Mouse (Mus musculus) urinary bladder, postnatal 4 days (tissue): ENCODE results near the gene Lrr1.
A peak's percentile ranks its signal among the peaks of the same experiment; 100 is the strongest.
"Not testable (repeated sequence)": the region's sequence is repeated elsewhere in the genome, so short reads cannot be mapped to it uniquely, and the experiment has no call there.

Source experiments
- DNase-seq, 2 experiments: peaks; one replicate each; pipeline ENCODE4 v3.0.0; 2021 to 2022; ENCODE audit warnings: low spot score in 2 of 2

Lrr1 gene

DNA sequence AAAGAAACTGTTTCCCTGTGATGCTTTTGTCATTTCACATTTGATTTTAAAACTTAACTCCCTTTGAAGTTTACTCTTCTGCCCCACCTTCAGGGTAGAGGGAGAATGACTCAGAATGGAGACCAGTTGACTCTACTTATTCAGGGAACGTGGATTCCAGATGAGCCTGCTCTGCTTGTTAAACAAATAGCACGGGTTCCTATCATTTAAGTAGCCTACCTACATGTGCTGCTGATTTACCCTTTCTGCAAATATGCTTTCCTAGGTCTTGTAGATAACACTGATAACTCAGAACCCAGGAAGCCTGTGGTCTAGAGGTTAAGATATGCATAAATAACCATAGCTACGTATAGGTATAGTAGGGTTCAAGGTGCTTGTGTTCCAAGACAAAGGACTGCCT lies 3.7 kb upstream of the Lrr1 start:
- no peak for DNase-seq

DNA sequence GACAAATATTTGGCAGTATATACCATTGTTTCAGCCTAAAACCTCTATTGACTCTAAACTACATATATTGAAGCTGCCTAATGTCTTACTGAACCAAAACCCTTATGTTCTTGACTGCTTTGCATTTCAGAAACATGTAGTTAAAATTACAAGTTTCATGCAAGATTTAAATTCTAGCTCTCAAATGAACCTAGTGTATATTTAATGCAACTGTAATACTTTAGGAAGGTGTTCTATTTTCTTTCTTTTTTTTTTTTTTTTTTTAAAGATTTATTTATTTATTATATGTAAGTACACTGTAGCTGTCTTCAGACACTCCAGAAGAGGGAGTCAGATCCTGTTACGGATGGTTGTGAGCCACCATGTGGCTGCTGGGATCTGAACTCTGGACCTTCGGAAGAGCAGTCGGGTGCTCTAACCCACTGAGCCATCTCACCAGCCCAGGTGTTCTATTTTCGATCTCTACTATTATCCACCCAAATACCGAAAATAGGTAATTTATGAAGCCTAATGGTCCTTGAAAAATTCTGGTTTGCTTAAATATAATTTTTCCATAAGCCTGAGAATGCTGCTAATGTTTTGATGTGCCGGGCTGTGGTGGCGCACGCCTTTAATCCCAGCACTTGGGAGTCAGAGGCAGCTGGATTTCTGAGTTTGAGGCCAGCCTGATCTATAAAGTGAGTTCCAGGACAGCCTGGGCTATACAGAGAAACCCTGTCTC lies 1.6 kb upstream of the Lrr1 start:
- not testable (repeated sequence) for DNase-seq

DNA sequence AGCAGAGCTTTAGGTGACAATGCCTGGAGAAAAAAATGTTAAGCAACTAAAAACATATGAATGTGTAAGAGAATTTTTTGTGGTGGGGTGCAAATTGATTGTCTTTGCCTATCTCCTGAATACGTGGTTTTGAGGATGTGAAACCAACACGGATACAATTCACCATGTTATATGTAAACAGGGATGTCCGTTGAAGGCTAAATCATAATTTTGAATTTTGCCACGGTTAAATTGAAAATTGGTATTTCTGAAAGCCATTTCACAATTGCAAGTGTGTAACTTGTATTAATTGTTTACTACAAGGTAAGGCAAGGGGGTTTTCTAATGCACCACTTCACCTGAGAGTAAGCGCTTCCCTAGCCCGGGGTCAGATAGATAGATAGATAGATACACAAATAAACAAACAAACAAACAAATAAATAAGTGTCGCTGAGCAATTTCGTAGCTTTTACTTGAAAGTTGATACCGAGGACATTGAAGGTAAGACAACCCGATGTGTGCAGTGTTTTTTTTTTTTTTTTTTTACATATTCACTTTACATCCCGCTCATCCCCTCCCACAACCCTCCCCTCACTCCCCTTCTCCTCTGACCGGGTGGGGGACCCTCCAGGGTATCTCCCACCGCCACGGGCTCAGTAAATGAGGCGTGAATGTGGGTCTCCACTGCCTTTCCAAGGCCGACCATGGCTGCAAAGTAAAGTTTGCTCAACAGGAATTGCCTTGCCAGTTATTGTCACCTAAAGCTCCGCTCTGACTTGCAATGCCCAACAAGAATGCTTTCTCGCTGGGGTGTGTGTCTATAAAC lies 756 bp upstream of the Lrr1 start:
- DNase-seq, result no peak

DNA sequence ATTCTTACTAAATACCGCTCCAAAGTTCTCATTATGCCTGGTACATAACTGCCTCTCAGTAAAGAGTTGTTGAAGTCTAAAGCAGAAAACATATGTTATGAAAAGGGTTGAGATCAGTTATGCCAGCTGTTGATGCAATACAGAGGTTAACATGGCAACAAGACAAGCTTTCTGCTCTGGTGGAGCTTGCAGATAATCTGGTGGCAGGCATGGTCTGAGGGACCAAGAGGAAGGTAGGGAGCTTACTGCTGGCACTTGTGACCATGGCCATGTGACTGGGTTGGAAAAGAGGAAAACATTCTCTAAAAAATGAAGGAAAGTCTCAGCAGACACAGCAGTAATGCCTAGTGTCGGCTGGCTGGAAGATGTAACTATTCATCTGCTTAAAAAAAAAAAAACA lies 2.7 kb downstream of the Lrr1 start:
- no peak for DNase-seq

DNA sequence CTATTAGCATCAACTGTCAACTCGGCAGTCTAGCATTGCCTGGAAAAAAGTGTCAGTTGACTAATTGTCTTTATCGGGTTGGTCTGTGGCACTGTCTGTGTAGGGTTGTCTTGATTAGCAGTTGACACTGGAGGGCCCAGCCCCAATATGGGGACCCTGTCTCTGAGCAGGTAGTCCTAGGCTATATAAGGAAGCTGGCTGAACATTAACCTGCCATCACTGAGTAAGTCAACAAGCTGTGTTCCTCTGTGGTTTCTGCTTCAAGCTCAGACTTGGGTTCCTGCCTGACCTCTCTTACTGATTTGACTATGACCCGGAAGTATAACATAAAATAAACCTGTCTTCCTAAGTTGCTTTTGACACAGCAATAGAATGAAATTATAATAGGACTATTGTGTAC lies 7.4 kb downstream of the Lrr1 start:
- no peak for DNase-seq

DNA sequence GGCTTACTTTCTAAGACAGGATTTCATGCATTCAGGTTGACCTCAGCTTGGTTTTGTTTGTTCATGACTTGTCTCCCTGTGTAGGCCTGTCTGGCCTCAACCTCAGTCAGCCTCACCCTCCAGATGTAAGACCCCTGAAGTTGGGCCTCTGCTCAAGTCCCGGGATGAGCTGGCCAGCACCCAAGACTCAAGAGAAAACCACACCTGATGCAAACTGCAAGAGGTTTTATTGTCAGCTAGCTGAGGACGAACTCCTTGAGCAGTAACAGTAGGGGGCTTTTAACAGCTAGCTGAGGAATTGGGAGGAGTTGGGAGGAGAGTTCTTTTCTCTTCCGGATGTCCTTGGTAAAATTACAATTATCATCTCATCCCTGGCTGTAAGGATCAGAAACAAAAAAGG lies 8.9 kb downstream of the Lrr1 start:
- DNase-seq, result no peak

DNA sequence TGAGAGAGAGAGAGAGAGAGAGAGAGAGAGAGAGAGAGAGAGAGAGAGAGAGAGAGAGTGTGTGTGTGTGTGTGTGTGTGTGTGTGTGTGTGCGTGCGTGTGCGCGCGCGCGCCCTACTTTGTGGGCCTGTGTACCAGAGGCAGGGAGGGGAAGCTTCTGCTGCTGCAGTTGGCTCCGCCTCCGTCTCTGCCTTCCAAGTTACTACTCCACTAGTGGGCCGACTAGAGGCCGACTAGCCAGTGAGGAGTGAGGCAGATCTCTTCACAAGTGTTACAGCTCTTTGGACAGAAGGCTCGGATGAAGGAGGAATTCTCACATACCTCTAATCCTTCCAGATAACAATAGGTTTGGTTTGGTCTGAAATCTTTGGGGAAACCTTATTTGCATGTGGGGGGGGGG lies 10.8 kb downstream of the Lrr1 start:
- no peak for DNase-seq

DNA sequence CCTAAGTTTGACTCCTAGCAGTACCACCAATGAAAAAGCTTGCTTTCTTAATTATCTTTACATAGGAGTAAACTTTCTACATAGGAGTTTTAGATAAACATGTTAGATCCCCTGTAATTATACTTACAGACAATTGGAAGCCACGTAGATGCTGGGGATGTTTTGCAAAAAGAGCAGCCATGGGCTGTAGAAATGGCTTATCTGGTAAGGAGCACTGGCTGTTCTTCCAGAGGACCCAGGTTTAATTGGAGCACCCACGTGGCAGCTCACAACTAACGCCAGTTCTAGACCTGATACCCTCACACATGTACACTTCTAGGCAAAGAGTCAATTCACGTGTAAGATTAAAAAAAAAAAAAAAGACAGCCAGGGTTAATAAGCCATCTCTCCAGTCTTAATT lies 13.2 kb downstream of the Lrr1 start:
- no peak for DNase-seq

DNA sequence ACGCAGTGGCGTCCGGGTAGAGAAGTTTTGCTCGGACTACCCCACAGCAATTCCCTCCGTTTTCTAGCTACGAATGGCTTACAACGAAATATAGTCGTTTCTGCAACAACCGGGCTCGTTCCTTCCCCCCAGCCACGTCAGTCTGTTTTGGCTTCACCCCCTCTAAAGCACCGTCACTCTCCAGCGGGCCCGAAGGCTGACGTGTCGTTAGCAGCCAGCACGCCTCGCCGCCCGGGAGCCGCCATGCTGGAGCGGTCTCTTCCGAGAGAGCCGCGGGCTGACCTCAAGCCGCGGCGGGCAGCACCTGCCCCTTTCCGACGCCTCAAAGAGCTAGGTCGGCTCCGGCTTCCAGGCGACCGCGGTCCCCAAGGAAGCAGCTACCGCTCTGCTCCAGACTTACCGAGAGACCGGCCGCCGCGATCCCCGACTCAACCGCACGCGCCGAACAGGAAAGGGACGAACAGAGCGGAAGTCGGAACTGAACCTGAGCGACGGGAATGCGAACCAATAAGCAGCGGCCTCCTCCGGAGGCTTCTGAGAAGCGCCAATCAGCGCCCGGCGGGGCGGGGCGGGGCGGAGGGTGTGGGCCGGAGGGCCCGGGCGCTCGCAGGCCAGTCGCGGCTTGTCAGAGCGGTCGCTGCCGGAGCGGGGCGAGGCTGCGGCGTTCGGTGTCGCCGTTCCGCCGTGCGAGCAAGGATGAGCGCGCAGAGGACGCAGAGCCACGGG lies 15.1 kb downstream of the Lrr1 start, which contains the start of the genes Rpl36al and Mgat2:
TSS of gene Rpl36al (minus strand) at position 501 of the 726 bp plus-strand sequence.
TSS of gene Mgat2 (plus strand) at position 575 of the 726 bp plus-strand sequence.
- peak; percentile 98 to 100 for DNase-seq

DNA sequence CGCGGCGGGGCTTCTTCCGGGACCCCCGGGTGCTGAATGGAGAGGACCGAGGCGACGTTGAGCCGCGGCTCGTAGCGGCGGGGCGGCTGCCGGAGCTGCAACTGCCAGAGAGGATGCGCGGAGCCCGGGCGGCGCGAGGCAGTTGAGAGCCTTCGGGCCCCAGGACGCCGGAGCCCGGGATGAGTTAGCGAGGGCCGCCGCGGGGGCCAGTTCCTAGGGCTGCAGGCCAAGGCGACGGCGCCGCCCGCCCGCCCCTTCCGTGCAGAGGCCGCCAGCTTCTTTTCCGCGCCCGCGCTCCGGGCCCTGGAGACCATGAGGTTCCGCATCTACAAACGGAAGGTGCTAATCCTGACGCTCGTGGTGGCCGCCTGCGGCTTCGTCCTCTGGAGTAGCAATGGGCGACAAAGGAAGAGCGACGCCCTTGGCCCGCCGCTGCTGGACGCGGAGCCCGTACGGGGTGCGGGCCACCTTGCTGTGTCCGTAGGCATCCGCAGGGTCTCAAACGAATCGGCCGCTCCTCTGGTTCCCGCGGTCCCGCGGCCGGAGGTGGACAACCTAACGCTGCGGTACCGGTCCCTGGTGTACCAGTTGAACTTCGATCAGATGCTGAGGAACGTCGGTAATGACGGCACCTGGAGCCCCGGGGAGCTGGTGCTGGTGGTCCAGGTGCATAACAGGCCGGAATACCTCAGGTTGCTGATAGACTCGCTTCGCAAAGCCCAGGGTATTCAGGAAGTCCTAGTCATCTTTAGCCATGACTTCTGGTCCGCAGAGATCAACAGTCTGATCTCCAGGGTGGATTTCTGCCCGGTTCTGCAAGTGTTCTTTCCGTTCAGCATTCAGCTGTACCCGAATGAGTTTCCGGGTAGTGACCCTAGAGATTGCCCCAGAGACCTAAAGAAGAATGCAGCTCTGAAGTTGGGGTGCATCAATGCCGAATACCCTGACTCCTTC lies 16.0 kb downstream of the Lrr1 start:
- peak; percentile 55 to 65 for DNase-seq

DNA sequence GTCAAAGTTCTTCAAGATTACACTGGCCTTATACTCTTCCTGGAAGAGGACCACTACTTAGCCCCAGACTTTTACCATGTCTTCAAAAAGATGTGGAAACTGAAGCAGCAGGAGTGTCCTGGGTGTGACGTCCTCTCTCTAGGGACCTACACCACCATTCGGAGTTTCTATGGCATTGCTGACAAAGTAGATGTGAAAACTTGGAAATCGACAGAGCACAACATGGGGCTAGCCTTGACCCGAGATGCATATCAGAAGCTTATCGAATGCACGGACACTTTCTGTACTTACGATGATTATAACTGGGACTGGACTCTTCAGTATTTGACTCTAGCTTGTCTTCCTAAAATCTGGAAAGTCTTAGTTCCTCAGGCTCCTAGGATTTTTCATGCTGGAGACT lies 16.8 kb downstream of the Lrr1 start:
- DNase-seq, result no peak

DNA sequence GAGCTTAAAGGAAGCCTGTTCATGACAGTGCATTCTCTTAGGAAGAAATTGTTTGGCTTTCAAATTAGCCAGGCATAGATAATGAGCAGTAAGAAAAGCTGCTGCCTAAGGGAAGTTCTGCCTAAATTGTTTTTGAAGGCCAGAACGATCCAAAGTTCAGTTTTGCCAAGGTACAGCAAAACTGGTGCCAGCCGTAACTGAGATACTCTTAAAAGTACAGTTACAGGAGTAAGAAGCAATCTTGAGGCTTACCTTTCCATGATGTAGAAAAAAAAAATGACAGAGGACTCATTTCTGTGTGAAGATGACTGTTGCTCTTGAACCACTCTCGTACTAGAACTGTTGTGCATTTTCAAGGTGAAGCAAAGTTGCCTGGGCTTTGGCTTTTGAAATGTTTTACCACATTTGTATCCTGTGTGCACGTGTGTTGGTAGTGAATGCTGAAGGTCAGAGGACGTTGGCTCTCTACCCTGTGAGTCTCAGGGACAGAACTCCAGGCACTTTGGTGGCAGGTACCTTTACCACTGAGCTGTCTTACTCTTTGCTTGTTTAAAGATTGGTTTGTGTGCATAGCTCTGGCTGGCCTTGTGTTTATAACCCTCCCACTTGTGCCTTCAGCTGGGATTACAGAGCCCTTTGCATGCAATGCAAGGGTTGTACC lies 18.3 kb downstream of the Lrr1 start:
- no peak for DNase-seq

DNA sequence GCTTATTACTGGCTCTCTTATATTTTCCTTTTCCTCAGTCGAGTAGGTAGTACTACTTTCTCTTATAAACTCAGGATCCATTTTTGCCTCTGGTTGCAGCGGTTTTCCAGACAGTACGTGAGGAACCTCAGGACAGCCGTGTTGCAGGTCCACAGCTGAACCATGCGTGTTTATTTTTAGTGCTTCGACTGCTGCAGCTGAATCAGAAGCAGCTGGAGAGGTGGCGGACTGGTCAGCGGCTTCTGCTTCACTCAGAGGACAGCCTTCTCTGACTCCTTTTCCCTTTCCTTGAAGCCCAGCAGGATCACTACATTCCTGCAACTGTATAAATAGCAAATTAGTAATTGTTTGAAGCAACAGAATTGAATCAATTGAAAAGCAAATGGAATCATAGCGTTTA lies 21.5 kb downstream of the Lrr1 start:
- DNase-seq, result peak in 1 of 2 experiments; percentile 22

DNA sequence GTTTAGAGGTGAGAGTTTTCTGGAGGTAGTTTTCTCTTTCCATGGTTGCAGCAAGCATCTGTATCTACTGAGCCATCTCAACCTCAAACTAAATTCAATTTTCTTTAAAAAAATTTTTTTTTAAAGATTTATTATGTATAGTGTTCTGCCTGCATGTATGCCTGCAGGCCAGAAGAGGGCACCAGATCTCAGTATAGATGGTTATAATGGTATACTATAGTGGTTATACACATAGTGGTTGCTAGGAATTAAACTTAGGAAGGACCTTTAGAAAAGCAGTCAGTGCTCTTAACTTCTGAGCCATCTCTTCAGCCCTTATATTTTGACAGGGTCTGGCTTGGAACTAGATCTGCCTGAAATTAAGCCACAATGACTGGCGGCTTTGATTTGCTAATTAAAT lies 21.9 kb downstream of the Lrr1 start:
- no peak for DNase-seq

DNA sequence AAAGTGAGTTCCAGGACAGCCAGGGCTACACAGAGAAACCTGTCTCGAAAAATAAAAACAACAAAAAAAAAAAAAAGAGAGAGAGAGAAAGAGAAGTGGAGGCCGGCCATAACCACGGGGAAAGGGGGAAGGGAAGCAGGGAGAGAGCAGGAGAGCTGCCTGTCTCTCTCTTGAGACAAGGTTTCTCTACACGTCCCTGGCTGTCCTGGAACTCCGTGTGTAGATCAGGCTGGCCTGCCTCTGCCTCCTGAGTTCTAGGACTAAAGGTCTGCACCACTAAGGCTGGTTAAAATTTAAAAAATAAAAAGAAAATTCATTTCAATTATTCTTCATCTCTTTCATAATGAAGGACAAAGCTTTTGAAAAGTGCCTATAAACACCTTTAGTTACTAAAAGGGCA lies 22.8 kb downstream of the Lrr1 start:
- peak in 1 of 2 experiments; percentile 19 for DNase-seq

DNA sequence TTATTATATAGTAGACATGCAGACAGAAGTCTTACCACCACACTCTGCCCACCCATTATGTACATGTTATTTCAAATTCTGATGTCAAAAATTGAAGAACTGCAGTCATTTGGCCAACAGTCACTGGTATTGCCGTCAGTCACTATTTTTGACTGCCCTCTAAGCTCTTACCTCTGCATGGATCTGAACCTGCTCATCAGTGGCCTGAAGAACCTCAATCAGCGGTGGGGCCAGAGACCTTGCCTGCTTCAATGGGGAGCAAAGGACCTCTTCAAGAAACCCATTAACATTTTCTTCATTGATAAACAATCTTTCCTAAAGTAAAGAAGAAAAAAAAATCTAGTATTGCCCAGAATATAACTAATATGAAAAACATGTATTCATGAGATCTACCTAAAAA lies 24.0 kb downstream of the Lrr1 start:
- peak in 1 of 2 experiments; percentile 54 for DNase-seq

DNA sequence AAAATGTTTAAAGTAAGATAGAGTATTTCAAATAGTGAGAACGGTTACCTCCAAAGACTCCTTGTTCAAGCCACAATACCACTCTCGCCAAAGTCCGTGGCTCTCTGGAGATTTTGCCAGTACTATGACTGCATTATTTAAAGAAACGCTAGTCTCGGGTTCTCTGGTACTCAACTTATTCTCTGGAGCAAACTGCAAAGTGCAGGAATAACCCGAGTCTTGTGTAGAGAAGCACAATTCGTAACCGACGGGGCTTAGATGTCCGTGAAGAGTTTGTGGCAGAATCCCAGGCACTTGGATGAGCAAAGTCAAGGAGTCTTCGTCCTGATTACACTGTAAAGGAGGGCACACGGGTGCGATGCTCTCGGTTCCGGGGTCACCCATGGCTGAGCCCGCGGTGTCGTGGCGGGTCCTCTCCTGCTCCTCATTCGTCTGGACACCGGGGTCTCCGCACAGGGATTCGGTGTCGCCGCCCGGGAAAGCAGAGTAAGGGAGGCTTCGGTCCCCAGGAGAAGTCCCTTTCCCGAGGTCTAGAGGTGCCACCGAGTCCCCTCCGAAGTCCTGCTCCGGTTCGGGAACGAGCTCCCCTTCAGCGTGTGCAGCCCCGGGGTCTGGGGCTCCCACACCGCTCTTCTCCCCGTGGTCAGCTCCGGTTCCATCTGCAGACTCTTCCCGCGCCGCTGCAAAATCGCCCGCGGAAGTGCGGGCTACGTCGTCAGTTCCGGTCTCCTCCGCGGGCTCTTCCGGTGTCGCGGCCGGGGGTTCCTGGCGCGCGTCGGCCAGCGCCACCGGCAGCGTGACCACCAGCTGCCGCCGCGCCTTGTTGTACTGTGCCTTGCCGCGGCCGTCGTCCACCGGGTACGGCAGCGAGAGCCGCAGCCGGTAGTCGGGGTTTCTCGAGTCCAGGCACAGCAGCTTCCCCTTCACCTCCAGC lies 28.1 kb downstream of the Lrr1 start, which contains the start of gene Gm49383:
TSS of gene Gm49383 (minus strand) at position 661 of the 934 bp plus-strand sequence.
- peak; percentile 64 to 76 for DNase-seq

DNA sequence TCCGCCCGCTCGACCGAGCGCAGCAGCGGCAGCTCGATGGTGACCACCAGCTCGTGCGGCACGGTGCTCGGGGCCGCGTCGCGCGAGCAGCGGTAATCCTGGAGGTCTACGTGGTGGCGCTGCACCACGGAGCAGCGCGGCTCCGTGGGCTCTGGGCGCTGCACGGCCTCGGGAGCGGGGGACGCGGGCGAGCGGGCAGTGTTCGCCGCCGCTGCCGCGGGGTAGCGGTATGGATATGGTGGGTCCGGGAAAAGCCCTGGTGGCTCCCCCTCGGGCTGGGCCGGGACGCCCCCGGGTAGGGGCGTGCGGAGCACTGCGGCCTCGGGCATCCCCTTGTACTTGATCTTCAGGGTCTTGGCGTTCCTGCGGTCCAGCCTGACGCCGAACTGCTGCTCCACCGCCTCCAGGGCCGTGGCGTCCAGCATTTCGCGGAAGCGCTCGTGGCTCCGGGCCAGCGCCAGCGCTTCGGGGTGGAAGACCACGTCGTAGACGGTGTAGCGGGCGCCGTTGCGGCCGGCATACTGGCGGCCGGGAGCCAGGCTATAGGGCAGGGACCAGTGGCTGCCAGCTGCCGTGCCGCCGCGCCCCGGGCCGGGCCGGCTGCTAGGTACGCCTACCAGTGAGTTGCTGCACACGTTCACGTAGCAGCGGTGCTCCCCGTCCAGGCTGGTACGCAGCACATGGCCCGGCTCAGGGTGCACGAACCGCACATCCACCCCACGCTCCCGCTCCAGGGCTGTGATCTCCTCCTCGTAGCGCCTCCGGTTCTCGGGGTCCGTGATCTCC lies 29.0 kb downstream of the Lrr1 start:
- DNase-seq, result peak in 1 of 2 experiments; percentile 51

DNA sequence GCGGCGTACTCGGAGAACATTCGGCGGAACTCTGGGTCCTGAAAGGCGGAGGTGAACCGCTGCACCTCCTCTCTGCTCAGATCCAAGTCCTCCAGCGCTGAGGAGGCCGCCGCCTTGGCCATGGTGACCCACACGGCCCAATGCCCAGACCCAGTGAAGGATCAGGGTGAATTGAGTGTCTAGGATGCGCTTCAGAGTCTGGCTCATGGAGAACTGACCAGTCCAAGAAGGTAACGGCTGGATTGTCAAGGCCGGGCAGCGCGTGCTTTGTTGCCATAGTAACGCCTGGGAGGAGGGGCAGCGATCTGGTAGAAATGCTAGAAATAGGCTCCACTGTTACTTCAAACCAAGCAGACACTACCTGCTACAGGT lies 29.5 kb downstream of the Lrr1 start, which contains the start of gene Dnaaf2:
TSS of gene Dnaaf2 (minus strand) at position 266 of the 372 bp plus-strand sequence.
- peak; percentile 58 to 72 for DNase-seq
